Mouse (Mus musculus) kidney, adult 2 months (tissue): ENCODE data around the gene Tom1l1.

ENCODE experiments used
- CTCF ChIP-seq: fragments of 200-500 bp; conservative IDR thresholded peaks from 2 replicates; pipeline ENCODE4 v1.5.1; 2011; ENCODE audit warnings: low read depth, mild to moderate bottlenecking, control low read depth, low read length, moderate library complexity, mixed read lengths; ENCODE audit not compliant: insufficient read depth, insufficient read length
- POLR2A ChIP-seq: fragments of 200-500 bp; IDR thresholded peaks from one replicate; pipeline ENCODE4 v1.6.1; 2011; ENCODE audit warnings: low read depth, low read length, control low read depth

DNA sequence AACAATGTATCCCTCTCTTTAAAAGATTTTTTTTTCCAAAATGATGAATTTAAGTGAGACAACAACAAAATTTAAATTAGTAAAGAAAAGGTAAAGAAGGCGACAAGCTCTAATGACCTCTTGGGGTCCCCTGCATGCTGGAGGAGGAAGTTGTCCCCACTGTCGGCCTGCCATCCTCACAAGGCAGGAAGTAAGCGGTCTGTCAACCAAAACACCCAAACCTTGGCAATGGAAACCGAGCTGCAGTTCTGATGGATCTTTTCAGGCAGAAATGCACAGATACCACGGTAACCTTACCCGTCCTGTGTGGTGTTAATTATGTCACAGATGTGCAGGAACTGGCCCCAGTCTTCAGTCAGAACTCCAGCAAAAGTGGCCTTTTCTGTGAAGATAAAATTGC is 3.4 kb downstream of the Tom1l1 start:
- TF ChIP-seq POLR2A (no peak), CTCF (no peak)
